Mouse (Mus musculus) ovary, postnatal 14 days (tissue): Measurements from ENCODE around the gene Tjp3.

Experiments
- DNase-seq: peaks from one replicate; pipeline ENCODE4 v3.0.0; 2022; ENCODE audit warnings: low spot score

The Tjp3 gene

DNA sequence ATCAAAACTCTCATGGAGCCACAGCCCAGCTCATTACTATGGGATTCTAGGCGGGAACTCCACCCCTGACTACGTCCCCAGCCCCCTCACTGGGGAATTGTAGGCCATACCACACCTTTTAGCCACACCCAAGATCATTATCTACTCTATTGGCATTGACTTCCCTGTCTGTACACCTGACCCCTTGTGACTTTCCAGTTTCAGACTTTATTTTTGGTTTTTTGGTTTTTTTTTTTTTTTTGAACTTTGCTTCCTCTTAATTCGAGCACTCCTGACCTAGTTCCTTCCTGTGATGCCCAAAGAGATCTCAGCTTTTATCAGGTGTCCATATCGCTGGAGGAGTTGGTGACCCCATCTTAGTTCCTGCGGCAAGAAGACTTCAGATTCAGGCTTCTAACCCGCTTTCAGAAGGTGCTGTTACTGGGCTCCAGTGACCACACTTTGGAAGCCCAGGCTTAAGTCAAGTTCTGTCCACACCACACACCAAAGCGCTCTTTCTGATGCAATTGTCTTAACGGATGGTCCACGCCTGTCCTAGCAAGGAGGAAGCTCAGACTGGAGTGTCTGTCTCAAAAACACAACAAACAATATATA lies at the start of gene Tjp3:
Tjp3 (minus strand) TSS at position 71 of the 594 bp plus-strand sequence.
- no peak for DNase-seq

DNA sequence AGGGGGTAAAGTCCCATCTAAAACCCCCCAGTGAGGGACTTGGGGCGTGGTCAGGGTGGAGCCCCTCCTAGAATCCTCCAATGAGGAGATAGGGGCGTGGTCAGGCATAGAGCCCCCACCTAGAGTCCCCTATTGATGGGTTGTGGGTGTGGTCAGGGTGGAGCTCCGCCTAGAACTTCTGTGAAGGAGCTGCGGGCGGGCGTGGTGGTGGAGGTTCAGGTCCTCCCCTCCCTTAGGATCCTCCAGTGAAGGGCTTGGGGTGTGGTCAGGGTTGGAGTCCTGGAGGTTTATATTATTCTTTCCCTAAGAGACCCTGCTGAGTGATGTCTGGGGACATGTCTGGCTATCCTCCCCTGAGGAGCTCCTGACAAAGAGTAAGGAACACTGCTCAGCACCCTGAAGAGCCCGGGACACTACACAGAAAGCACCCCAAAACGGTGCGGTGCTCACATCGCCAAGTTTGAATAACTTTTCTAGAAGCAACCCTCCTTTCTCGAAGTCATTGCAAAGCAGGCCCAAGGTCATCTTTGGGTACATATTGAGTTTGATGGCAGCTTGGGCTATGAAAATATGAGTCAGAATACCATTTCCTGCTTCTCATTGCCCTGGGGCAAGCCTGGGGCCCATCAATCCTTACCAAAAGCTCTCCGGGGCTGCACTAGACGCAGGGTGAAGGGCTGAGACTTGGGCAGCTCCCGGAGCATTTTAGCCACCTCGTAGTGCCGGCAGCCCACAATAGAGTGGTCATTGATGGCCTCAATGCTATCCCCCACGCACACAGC lies 49.4 kb upstream of the Tjp3 start:
- DNase-seq, result no peak

- no peak for DNase-seq
Observed at GRCm38 (mm10) chr10:81336558-81336957, 45.2 kb upstream of the Tjp3 start.

- no peak for DNase-seq
Observed at GRCm38 (mm10) chr10:81335393-81336340, 44.3 kb upstream of the Tjp3 start.

- no peak for DNase-seq
Observed at GRCm38 (mm10) chr10:81334324-81334723, 42.9 kb upstream of the Tjp3 start.

DNA sequence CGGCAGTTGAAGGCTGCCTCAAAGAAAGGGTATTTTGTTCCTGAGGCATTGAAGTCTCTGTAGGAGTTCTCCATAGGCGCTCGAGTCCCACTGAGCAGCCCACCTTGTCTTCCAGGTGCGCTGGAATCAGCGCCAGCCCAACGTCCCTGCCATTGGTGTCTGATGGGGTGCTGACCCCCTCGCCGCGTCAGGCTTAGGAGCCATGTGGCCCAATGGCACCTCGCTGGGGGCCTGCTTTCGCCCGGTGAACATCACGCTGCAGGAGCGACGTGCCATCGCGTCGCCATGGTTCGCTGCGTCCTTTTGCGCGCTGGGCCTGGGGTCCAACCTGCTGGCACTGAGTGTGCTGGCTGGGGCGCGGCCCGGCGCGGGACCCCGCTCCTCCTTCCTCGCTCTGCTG lies 40.9 kb upstream of the Tjp3 start:
- DNase-seq, result no peak

DNA sequence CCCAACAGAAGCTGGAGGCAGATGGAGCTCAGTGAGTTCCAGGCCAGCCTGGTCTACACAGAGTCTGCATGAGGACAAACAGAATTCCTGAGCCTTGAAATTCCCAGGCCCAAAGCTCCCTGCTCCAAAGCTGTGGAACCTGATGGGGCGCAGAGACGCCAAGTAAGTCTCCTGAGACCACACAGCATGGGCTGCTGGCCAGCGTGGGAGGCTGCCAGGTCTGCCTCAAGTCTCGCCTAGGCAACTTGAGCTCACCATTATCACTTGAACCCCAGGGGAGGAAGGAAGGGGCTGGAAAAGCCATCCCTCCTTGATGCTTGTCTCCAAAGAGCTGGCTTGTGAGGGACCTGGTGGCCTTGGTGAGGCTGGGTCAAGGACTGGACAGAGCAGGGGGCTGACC lies 38.6 kb upstream of the Tjp3 start:
- DNase-seq, result no peak

DNA sequence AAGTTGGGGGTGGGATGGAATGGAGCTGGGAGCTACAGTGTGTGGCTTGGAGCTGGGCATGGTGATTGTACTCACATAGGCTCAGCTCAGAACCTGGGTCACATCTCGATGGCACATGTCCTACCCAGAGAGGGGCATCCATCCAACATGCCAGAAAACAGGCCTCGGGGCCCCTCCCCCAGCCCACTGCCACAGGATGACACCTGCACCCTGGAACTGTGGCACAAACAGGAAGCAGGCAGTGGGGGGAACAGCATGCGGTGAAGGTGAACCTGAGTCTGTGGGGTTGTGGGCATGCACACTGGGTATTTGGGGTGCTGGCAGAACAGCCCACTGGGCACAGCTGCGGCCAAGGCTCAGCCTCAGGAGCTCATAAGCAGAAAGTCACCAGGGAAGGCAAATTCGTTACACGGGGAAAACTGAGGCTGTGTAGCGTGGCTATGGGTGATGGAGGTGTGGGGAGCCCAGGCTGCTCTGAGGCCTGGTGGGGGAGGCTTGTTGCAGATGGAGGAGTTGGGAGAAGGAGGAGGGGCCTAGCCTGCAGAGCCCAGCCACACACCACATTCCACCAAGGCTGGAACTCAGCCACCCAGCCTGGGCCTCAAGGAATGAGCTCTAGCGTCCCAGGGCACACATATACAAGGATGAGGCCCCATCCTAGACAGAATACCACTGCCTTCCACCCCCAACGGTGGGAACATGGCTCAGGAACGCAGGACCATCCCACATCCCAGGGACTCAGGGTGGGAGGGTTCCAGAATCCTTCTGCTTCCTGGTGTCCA lies 38.0 kb upstream of the Tjp3 start:
- no peak for DNase-seq

DNA sequence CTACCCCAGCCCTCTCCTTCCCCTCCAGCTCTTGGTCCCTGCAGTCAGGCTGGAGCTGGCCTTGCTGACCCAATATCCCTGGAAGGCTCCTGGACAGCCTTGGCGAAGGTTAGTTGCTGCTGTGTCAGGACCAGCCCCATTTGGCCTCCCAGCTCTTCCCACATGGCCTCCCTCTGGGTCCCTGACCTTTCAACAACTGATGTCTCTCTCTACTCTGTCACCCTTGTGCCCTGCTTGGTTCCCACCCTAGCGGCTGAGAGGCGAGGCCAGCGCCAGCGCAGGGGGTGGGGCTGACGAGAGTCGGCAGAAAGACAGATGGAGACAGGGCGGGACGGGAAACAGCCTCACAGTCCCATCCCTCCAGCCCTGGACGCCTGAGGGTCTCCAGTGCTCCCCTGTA lies 37.0 kb upstream of the Tjp3 start, which contains the start of gene Tbxa2r:
Tbxa2r (plus strand) TSS at position 346 of the 400 bp plus-strand sequence.
- DNase-seq, result no peak

GRCm38 (mm10) chr10:81327959-81328358 lies 36.6 kb upstream of the Tjp3 start:
- DNase-seq, result no peak

DNA sequence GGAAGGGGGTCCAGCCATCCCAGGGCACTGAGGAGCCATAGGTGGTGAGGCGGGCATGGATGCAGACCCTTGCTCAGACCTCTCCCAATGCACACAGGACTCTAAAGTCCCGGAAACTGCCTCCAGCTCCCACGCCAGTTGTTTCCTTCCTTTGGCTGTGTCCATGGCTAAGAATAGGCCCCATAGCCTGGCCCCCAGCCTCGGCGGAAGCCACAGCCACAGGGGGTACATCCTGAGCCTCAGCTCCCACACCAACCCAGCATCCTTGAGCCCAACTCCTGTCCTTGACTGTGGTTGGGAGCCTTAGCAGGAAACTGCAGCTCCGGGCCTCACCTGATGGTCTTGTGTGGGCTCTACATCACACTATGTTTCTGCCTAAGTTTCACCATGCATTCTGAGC lies 35.5 kb upstream of the Tjp3 start:
- no peak for DNase-seq

GRCm38 (mm10) chr10:81325781-81326180 lies 34.4 kb upstream of the Tjp3 start:
- DNase-seq, result no peak

DNA sequence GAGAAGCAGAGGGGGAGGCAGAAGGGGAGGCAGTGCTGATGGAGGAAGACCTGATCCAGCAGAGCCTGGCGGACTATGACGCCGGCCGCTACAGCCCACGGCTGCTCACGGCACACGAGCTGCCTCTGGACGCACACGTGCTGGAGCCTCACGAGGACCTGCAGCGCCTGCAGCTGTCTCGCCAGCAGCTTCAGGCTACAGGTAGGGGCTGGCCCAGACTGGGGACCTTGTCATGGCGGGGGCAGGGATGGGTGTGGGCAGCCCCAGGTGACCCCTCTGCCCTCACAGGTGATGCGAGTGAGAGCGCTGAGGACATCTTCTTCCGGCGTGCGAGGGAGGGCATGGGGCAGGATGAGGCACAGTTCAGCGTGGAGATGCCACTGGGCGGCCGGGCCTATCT lies 33.8 kb upstream of the Tjp3 start:
- DNase-seq, result no peak

DNA sequence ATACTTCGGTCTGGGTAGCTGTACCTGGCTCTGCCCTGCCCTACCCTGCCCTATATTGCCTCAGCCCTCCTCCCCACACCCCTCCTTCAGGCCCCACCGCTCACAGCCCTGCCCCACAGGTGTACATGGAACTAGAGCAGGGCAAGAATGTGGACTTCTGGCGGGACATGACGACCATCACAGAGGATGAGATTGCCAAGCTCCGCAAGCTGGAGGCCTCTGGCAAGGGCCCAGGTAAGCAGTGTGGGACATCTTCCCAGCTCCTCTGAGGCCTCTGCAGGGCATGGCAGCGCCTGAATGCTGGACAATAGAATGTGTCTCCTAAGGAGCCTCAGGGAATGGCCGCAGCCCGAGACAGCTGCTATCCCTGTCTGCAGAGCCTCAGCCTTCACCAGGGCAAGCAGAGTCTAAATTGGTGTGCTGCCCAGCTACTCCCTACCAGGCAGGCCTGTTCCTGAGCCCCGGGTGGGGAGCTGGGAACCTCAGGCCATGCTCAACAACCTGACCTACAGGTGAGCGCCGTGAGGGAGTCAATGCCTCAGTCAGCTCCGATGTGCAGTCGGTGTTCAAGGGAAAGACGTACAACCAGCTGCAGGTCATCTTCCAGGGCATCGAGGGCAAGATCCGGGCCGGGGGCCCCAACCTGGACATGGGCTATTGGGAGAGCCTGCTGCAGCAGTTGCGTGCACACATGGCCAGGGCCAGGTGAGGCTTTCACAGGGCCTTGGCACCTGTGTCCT lies 32.6 kb upstream of the Tjp3 start:
- no peak for DNase-seq

GRCm38 (mm10) chr10:81323141-81323775 lies 31.9 kb upstream of the Tjp3 start:
- no peak for DNase-seq

- no peak for DNase-seq
Observed at GRCm38 (mm10) chr10:81322444-81322843, 31.1 kb upstream of the Tjp3 start.

- DNase-seq, result no peak
Observed at GRCm38 (mm10) chr10:81321436-81321835, 30.1 kb upstream of the Tjp3 start.

GRCm38 (mm10) chr10:81320550-81321347 lies 29.4 kb upstream of the Tjp3 start, which contains the start of gene Cactin:
Gene Cactin (plus strand): TSS chr10:81321103.
- peak; percentile 96 for DNase-seq

GRCm38 (mm10) chr10:81319741-81320549 lies 28.6 kb upstream of the Tjp3 start:
- DNase-seq, result no peak
